Mouse (Mus musculus): Measurements from ENCODE around the gene Daam2.

DNA sequence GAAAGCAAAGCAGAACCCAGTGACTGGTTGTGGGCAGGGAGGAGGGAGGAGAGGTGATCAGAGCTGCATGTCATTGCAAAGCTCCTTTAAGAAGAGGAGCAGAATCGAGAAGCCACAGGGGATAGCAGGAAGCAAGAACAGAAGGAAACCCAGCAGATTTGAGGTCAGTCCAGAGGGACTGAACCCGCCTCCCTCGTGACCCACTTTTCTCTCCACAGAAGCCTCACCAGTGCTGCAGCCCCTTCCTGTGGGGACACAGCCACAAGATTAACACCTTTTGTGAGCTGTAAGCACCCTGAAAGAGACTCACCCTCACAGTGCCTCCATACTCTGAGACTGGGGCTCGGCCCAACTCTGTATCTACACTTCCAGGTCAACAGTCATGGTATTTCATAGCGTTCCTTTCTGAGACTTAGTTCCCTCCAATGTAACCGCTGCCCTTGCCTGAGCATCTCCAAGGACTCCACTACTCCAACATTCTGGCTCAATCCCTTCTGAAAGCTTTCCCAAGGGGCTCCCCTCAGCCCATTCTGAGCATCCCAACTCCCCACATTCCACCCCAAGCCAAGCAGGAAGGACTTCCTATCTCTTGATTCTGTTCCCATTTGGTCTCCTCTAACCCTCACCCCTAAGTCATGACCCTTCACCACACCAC is 60.8 kb downstream of the Daam2 start:
- TF ChIP-seq CTCF (IDR thresholded peaks at IDR 0.05; ENCODE audit: low read depth) (no peak), EP300 (optimal IDR thresholded peaks at IDR 0.05) (no peak)

All from stomach, postnatal 0 days (tissue).